Mouse (Mus musculus) MEL (cell line): ENCODE measurements at regions not wholly inside any gene's neighbourhood (a gene's known extent, or its start where the extent isn't known, plus 50 kb on each side); places are given as distances from the start of the nearest gene placed in this dataset.

Experiments used
- BHLHE40 ChIP-seq: IDR thresholded peaks from 2 replicates; pipeline ENCODE4 v1.6.1; 2012; ENCODE audit warnings: low read depth, mild to moderate bottlenecking, inconsistent platforms, low read length, improper control_type of control experiment, borderline replicate concordance
- CTCF ChIP-seq, 3 experiments: IDR thresholded peaks in 2 of 3; conservative IDR thresholded peaks in 1 of 3; 2 replicates each; pipeline ENCODE4 v1.5.1; 2011 to 2012; ENCODE audit warnings: low read length in 3 of 3, low read depth in 2 of 3, mild to moderate bottlenecking in 2 of 3, improper control_type of control experiment in 1 of 3, inconsistent platforms in 1 of 3, mixed read lengths in 1 of 3, moderate library complexity in 1 of 3; ENCODE audit not compliant: control insufficient read depth in 1 of 3, insufficient read depth in 1 of 3, poor library complexity in 1 of 3, severe bottlenecking in 1 of 3
- EP300 ChIP-seq, 2 experiments: IDR thresholded peaks; 2 replicates each; pipeline ENCODE4 v1.6.1; 2011; ENCODE audit warnings: improper control_type of control experiment in 2 of 2, low read length in 2 of 2, low read depth in 1 of 2, mild to moderate bottlenecking in 1 of 2
- MAFK ChIP-seq: IDR thresholded peaks from 2 replicates; pipeline ENCODE4 v1.6.1; 2011; ENCODE audit warnings: low read depth, mild to moderate bottlenecking, low read length, improper control_type of control experiment, borderline replicate concordance
- MXI1 ChIP-seq: IDR thresholded peaks from 2 replicates; pipeline ENCODE4 v1.6.1; 2011; ENCODE audit warnings: mild to moderate bottlenecking, low read depth, low read length, improper control_type of control experiment
- MYB ChIP-seq: IDR thresholded peaks from 2 replicates; pipeline ENCODE4 v1.6.1; 2011; ENCODE audit warnings: mild to moderate bottlenecking, low read depth, low read length, improper control_type of control experiment
- POLR2A ChIP-seq, 2 experiments: IDR thresholded peaks; 2 replicates each; pipeline ENCODE4 v1.6.1; 2011 to 2012; ENCODE audit warnings: low read length in 2 of 2, mild to moderate bottlenecking in 2 of 2, control low read depth in 1 of 2, improper control_type of control experiment in 1 of 2, low read depth in 1 of 2, moderate library complexity in 1 of 2; ENCODE audit not compliant: control insufficient read depth in 1 of 2, insufficient read depth in 1 of 2, poor library complexity in 1 of 2

DNA sequence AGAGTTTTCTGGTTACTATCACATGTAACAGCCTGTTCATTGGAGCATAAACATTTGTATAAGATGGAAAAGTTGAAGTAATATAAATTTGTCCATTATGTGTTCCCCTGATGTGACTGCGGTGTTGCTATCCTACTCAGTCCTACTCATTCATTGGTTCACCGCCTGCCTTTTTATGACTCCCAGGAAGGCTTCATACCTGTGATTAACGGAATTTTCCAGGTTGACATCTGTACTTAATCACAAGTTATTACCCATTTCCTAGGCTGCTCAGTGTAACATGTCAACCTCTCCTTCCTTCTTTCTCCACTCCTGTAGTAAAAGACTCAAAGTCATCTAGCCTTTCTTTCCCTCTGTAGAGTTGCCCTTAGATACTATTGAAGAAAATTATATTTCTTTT lies 109.5 kb upstream of the Itga1 start:
- TF ChIP-seq BHLHE40 (no peak), MYB (no peak), CTCF (IDR thresholded peaks at IDR 0.05 in 2 of 3, conservative IDR thresholded peaks at IDR 0.05 in 1 of 3; ENCODE audit: control insufficient read depth in 1 of 3, insufficient read depth in 1 of 3, low read depth in 2 of 3, low read length in 3 of 3, poor library complexity in 1 of 3, severe bottlenecking in 1 of 3) (no peak), MXI1 (no peak), POLR2A (IDR thresholded peaks at IDR 0.05; ENCODE audit: control insufficient read depth in 1 of 2, insufficient read depth in 1 of 2, low read depth in 1 of 2, low read length in 2 of 2, poor library complexity in 1 of 2) (no peak), MAFK (no peak), EP300 (IDR thresholded peaks at IDR 0.05; ENCODE audit: low read depth in 1 of 2, low read length in 2 of 2) (no peak)
